8 mouse cellular contexts compared by ENCODE assay signal in the genomic region with DNA sequence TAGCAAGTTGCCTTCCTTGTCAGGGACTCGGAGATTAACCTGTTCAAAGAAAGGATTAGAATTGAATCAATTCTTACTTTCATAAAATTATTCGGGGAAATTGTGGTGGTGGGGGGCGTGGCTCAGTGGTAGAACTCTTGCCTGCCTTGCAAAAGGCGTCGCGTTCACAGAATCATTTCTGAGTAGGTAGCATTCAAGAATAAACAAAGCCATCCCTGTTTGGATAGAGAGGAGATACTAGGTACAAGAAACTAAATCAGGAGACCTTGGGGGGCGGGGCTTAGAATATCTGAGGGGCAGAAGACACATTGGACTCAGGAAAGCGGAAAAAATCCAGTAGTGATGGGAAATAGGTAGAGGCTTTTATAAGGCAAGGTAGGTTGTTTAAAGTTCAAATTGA. TPM values are rescaled to one million over a fixed set of nuclear protein-coding genes. Genes with fewer than 3 reads are reported as not detected.
DNase-seq lines count a peak whose midpoint lies in the region; ATAC-seq and TF ChIP-seq lines count a peak whose summit lies in the region.

TSS of gene Tmx2 (minus strand) at position 125 of the 400 bp plus-strand sequence.

- peaks cover 20% of the 10 kb centered on the region for H3K4me1 ChIP-seq in kidney, embryonic 15.5 days
- H3K4me1 ChIP-seq in forebrain, embryonic 13.5 days = peaks cover 26% of the 10 kb centered on the region
- H3K4me1 ChIP-seq in limb, embryonic 15.5 days = peaks cover 16% of the 10 kb centered on the region
- H3K4me1 ChIP-seq in olfactory bulb, adult 2 months (ENCODE audit: control insufficient read depth, insufficient read depth, low read length) = peaks cover 5% of the 10 kb centered on the region; the same call in 1 of the 2 replicates

- H3K27me3 ChIP-seq in kidney, embryonic 15.5 days = no peaks in the 10 kb centered on the region
- no peaks in the 10 kb centered on the region for H3K27me3 ChIP-seq in forebrain, embryonic 13.5 days
- H3K27me3 ChIP-seq in limb, embryonic 15.5 days = no peaks in the 10 kb centered on the region

- peak within 1 kb of the TSS; percentile 88 for H3K27ac ChIP-seq in kidney, embryonic 15.5 days
- peak within 1 kb of the TSS; percentile 44; the same call in 1 of the 2 replicates for H3K27ac ChIP-seq in forebrain, embryonic 13.5 days
- peak within 1 kb of the TSS; percentile 44; the same call in 1 of the 2 replicates for H3K27ac ChIP-seq in limb, embryonic 15.5 days
- H3K27ac ChIP-seq in olfactory bulb, adult 2 months (ENCODE audit: insufficient read depth, low read depth, low read length) = no peak within 1 kb of the TSS

- H3K9me3 ChIP-seq in kidney, embryonic 15.5 days (replicated peaks) = no peaks in the 10 kb centered on the region
- no peaks in the 10 kb centered on the region for H3K9me3 ChIP-seq in forebrain, embryonic 13.5 days (replicated peaks)
- no peaks in the 10 kb centered on the region for H3K9me3 ChIP-seq in limb, embryonic 15.5 days

- H3K9ac ChIP-seq in kidney, embryonic 15.5 days = peak within 1 kb of the TSS; percentile 94
- peak within 1 kb of the TSS; percentile 88 for H3K9ac ChIP-seq in forebrain, embryonic 13.5 days
- peak within 1 kb of the TSS; percentile 67 for H3K9ac ChIP-seq in limb, embryonic 15.5 days

- peaks cover 34% of the 10 kb centered on the region for H3K36me3 ChIP-seq in kidney, embryonic 15.5 days
- peaks cover 34% of the 10 kb centered on the region for H3K36me3 ChIP-seq in forebrain, embryonic 13.5 days (ENCODE audit: poor library complexity, severe bottlenecking)
- peaks cover 22% of the 10 kb centered on the region for H3K36me3 ChIP-seq in limb, embryonic 15.5 days

- no peak for TF ChIP-seq CTCF in olfactory bulb, adult 2 months (IDR thresholded peaks at IDR 0.05; ENCODE audit: insufficient read depth, low read depth, low read length)

- ATAC-seq in kidney, embryonic 15.5 days (replicated peaks; ENCODE audit: low FRiP score) = no peak
- ATAC-seq in forebrain, embryonic 13.5 days = no peak
- no peak for ATAC-seq in hematopoietic stem cell, adult 5-6 weeks (replicated peaks in 1 of 2; ENCODE audit: insufficient read depth in 1 of 2, low FRiP score in 2 of 2, low TSS enrichment in 1 of 2, low read depth in 1 of 2, poor library complexity in 2 of 2, severe bottlenecking in 2 of 2)
- no peak for ATAC-seq in limb, embryonic 15.5 days (ENCODE audit: insufficient number of reproducible peaks, low FRiP score, low TSS enrichment, low read depth)

- DNase-seq in kidney, postnatal 4 days = no peak
- peak; percentile 9 for DNase-seq in NIH3T3 (ENCODE audit: low read depth)
- DNase-seq in retina, postnatal 1 day = no peak

- WGBS in kidney, embryonic 15.5 days = 15% methylated on average over 8 of the region's 8 CpGs
- WGBS in forebrain, embryonic 13.5 days = 14% methylated on average over 8 of the region's 8 CpGs
- WGBS in limb, embryonic 15.5 days = 16% methylated on average over 8 of the region's 8 CpGs
- WGBS in olfactory bulb, adult 2 months = 15% methylated on average over 8 of the region's 8 CpGs

- H3K4me2 ChIP-seq in kidney, embryonic 15.5 days = peak within 1 kb of the TSS; percentile 68
- H3K4me2 ChIP-seq in forebrain, embryonic 13.5 days = peak within 1 kb of the TSS; percentile 78
- H3K4me2 ChIP-seq in limb, embryonic 15.5 days = peak within 1 kb of the TSS; percentile 74

- no peak for TF ChIP-seq POLR2A in olfactory bulb, adult 2 months (IDR thresholded peaks at IDR 0.05; ENCODE audit: insufficient read depth, low read depth, low read length)

- peak within 1 kb of the TSS; percentile 98 for H3K4me3 ChIP-seq in kidney, embryonic 15.5 days (replicated peaks)
- peak within 1 kb of the TSS; percentile 97 for H3K4me3 ChIP-seq in forebrain, embryonic 13.5 days
- H3K4me3 ChIP-seq in limb, embryonic 15.5 days = peak within 1 kb of the TSS; percentile 69
- H3K4me3 ChIP-seq in olfactory bulb, adult 2 months (ENCODE audit: insufficient read depth, low read depth, low read length) = peak within 1 kb of the TSS; percentile 94

RNA-seq across cellular contexts. Expression of gene Tmx2, which starts in this region (rescaled TPM):
- polyA plus RNA-seq in kidney, embryonic 15.5 days (2015; fragmentation: Nextera tagmentation; extraction: Ambion mirVana) = 174 and 179 TPM in 2 replicates
- polyA plus RNA-seq in forebrain, embryonic 13.5 days (2015; fragmentation: Nextera tagmentation; extraction: Ambion mirVana) = 179 and 199 TPM in 2 replicates
- total RNA-seq in hematopoietic stem cell, adult 5-6 weeks (2017) = 48.9 and 55.8 TPM in 2 replicates
- polyA plus RNA-seq in limb, embryonic 15.5 days (2015; fragmentation: Nextera tagmentation; extraction: Ambion mirVana) = 95.2 and 98.7 TPM in 2 replicates
- not detected in 2 replicates for polyA plus RNA-seq in olfactory bulb, adult 2 months (2012; ENCODE audit: insufficient read depth, insufficient read length, low replicate concordance, missing spikeins)
